ENCODE assay signal across 8 mouse cellular contexts in the genomic region with DNA sequence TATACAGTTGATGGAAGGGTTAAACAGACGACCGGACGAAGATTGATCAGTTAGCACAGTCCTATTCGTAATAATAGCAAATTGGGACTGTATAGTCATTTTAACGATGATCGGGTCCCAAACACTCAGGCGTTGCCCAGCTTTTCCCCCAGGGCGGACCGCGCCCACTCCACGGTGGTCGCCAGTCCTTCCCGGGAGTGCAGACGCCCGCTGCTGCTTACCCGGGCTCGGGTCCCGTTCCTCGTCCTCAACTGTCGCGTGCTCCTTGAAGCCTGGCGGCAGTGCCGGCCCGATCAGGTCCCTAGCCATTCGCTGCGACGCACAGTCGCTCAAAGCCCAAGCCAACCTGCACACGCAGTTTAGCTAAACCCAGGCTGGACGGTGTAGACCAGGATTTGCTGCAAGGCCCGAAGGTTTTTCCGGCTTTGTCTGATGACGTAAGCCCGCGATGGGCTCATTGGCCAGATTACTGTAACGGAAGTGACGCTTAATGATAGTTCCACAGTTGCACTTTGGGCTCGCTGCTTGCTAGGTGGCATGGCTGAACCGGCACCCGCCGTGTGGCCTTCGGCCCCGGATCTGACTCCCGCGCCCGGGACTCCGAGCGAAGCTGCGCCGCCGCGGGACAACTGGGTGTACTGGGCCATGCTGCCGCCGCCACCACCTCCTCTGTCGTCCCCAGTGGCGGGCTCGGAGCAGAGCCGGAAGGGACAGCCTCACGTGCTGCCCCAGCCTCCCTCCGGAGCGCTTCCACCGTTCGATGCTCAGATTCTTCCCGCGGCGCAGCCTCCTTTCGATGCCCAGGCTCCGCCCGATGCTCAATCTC. TPM values are rescaled to one million over a fixed set of nuclear protein-coding genes. Genes with fewer than 3 reads are reported as not detected.
A peak's percentile ranks its signal among the peaks of the same experiment; 100 is the strongest.
DNase-seq lines count a peak whose midpoint lies in the region; ATAC-seq lines count a peak whose summit lies in the region.

Gpalpp1 (minus strand) TSS at position 365 of the 826 bp plus-strand sequence.
Nufip1 (plus strand) TSS at position 496 of the 826 bp plus-strand sequence.

- H3K27ac ChIP-seq in hindbrain, embryonic 16.5 days (ENCODE audit: low read depth, low read length), result peak within 1 kb of the TSS; percentile 85
- H3K27ac ChIP-seq in macrophage, result peak within 1 kb of the TSS; percentile 57

- H3K4me2 ChIP-seq in hindbrain, embryonic 16.5 days (ENCODE audit: low read length), result peak within 1 kb of the TSS; percentile 93

- H3K9ac ChIP-seq in hindbrain, embryonic 16.5 days (ENCODE audit: low read depth, low read length), result peak within 1 kb of the TSS; percentile 87

- H3K4me3 ChIP-seq in hindbrain, embryonic 16.5 days (ENCODE audit: low read length), result peak within 1 kb of the TSS; percentile 87
- H3K4me3 ChIP-seq in macrophage (ENCODE audit: inconsistent target), result peak within 1 kb of the TSS; percentile 82

- H3K79me2 ChIP-seq in macrophage (ENCODE audit: inconsistent target), result peaks cover 72% of the 10 kb centered on the region

- under 1% methylated on average over 69 of the region's 69 CpGs for WGBS in hindbrain, embryonic 16.5 days
- WGBS in macrophage (ENCODE audit: missing documents), result under 1% methylated on average over 67 of the region's 69 CpGs

- no peaks in the 10 kb centered on the region for H3K9me3 ChIP-seq in hindbrain, embryonic 16.5 days (ENCODE audit: control insufficient read depth, low read length)

- peak; percentile 100 for ATAC-seq in hindbrain, embryonic 16.5 days

- DNase-seq in WW6 (ENCODE audit: low read depth, low spot score), result peak; percentile 81
- DNase-seq in cerebellum, postnatal 4 days (ENCODE audit: low spot score in 2 of 2), result peak; percentile 57 to 85
- DNase-seq in gastrocnemius, adult 18-20 months (ENCODE audit: low spot score), result peak; percentile 90
- peak; percentile 89 to 92 for DNase-seq in left cerebral cortex, adult 18-20 months (ENCODE audit: low spot score in 2 of 2)
- peak; percentile 95 for DNase-seq in right cerebral cortex, adult 18-20 months
- DNase-seq in urinary bladder, postnatal 10 days (ENCODE audit: low spot score), result peak; percentile 46

- no peaks in the 10 kb centered on the region for H3K27me3 ChIP-seq in hindbrain, embryonic 16.5 days (replicated peaks; ENCODE audit: control insufficient read depth, insufficient read depth, low read length)

- peaks cover 7% of the 10 kb centered on the region; the same call in 1 of the 2 replicates for H3K36me3 ChIP-seq in hindbrain, embryonic 16.5 days (ENCODE audit: control insufficient read depth, insufficient read depth, low read length)
- H3K36me3 ChIP-seq in macrophage (ENCODE audit: inconsistent target), result peaks cover 12% of the 10 kb centered on the region

- peaks cover 23% of the 10 kb centered on the region for H3K4me1 ChIP-seq in hindbrain, embryonic 16.5 days (ENCODE audit: control insufficient read depth, insufficient read depth, low read depth, low read length)

RNA-seq across cellular contexts. Expression of gene Gpalpp1, which starts in this region (rescaled TPM):
- 1 to 10 TPM; 6.1 to 6.5 TPM for total RNA-seq in gastrocnemius, adult 18-20 months (2021)
- polyA plus RNA-seq in hindbrain, embryonic 16.5 days (2015; fragmentation: Nextera tagmentation; extraction: Ambion mirVana), result 9.6 and 12.4 TPM in 2 replicates
- total RNA-seq in left cerebral cortex, adult 18-20 months (2021), result 10 to 100 TPM; 23.4 to 23.9 TPM
- 10 to 100 TPM; 10.8 to 36.1 (median 19.3) TPM for total RNA-seq in macrophage (2018; cell fraction: chromatin; rRNA removed)
- total RNA-seq in macrophage (2018; cell fraction: cytosol; rRNA removed), result 10 to 100 TPM; 20.0 to 32.9 (median 24.9) TPM
- total RNA-seq in macrophage (2018; cell fraction: nucleus; rRNA removed), result 10 to 100 TPM; 13.7 to 42.3 (median 21.5) TPM
- 20.1 to 30.2 TPM (median 26.0 TPM) in 3 replicates for polyA plus RNA-seq in macrophage (2018)

RNA-seq across cellular contexts. Expression of gene Nufip1, which starts in this region (rescaled TPM):
- 1 to 10 TPM; 3.2 to 3.8 TPM for total RNA-seq in gastrocnemius, adult 18-20 months (2021)
- polyA plus RNA-seq in hindbrain, embryonic 16.5 days (2015; fragmentation: Nextera tagmentation; extraction: Ambion mirVana), result 12.4 and 13.2 TPM in 2 replicates
- 1 to 10 TPM; 8.1 to 9.2 TPM for total RNA-seq in left cerebral cortex, adult 18-20 months (2021)
- 10 to 100 TPM in 14 of 26 experiments, 1 to 10 TPM in 12; 5.1 to 16.7 (median 10.5) TPM for total RNA-seq in macrophage (2018; cell fraction: chromatin; rRNA removed)
- 1 to 10 TPM; 4.8 to 9.1 (median 7.1) TPM for total RNA-seq in macrophage (2018; cell fraction: cytosol; rRNA removed)
- 10 to 100 TPM in 8 of 26 experiments, 1 to 10 TPM in 18; 5.0 to 17.9 (median 7.0) TPM for total RNA-seq in macrophage (2018; cell fraction: nucleus; rRNA removed)
- 6.6 to 10.7 TPM (median 10.0 TPM) in 3 replicates for polyA plus RNA-seq in macrophage (2018)

Comparison
In these comparisons a context has a peak if more than half of its experiments do, and no peak if none do; other contexts are left out.
1. Peak in every context shown above with its lines: DNase-seq, ATAC-seq, H3K4me3 ChIP-seq and H3K27ac ChIP-seq.